Mouse (Mus musculus) CD4-positive, CD25-positive, alpha-beta regulatory T cell, adult 4 months (primary cell): ENCODE results near the gene Ccr1. TPM values are rescaled to one million over a fixed set of nuclear protein-coding genes. Genes with fewer than 3 reads are reported as not detected.
A peak's percentile ranks its signal among the peaks of the same experiment; 100 is the strongest.

Experiments used
- ATAC-seq: one replicate; pipeline ENCODE4 v1.8.0; 2017
- polyA plus RNA-seq, 2 experiments: library from polyadenylated mRNA; unstranded; fragments of 100-300 nt; shearing (Covaris generic); gene quantifications; one replicate each; pipeline ENCODE4 v1.2.1; 2017

The Ccr1 gene
- polyA plus RNA-seq, 2 experiments from 2014 or later: 0.89 to 0.98 TPM

GRCm38 (mm10) chr9:123953551-123953950, 14.9 kb downstream of the Ccr1 start:
- ATAC-seq: no peak

- no peak for ATAC-seq
Measured at GRCm38 (mm10) chr9:123951176-123951575, 17.3 kb downstream of the Ccr1 start.

GRCm38 (mm10) chr9:123949432-123949831, 19.1 kb downstream of the Ccr1 start:
- no peak for ATAC-seq

GRCm38 (mm10) chr9:123947815-123948214, 20.7 kb downstream of the Ccr1 start:
- ATAC-seq: peak; percentile 56

GRCm38 (mm10) chr9:123942025-123942424, 26.5 kb downstream of the Ccr1 start:
- ATAC-seq: no peak

GRCm38 (mm10) chr9:123941316-123941715, 27.2 kb downstream of the Ccr1 start:
- peak; percentile 54 for ATAC-seq

- ATAC-seq: no peak
Measured at GRCm38 (mm10) chr9:123940628-123941027, 27.9 kb downstream of the Ccr1 start.

- ATAC-seq: peak; percentile 37
Measured at GRCm38 (mm10) chr9:123940168-123940567, 28.3 kb downstream of the Ccr1 start.

- ATAC-seq: peak; percentile 12
Measured at GRCm38 (mm10) chr9:123937989-123938388, 30.5 kb downstream of the Ccr1 start.

GRCm38 (mm10) chr9:123936604-123937280, 31.8 kb downstream of the Ccr1 start:
- ATAC-seq: peak; percentile 64

- no peak for ATAC-seq
Measured at GRCm38 (mm10) chr9:123935776-123936175, 32.7 kb downstream of the Ccr1 start.

GRCm38 (mm10) chr9:123935346-123935745, 33.1 kb downstream of the Ccr1 start:
- peak; percentile 20 for ATAC-seq

GRCm38 (mm10) chr9:123933716-123934445, 34.6 kb downstream of the Ccr1 start:
- ATAC-seq: no peak

GRCm38 (mm10) chr9:123932911-123933675, 35.4 kb downstream of the Ccr1 start:
- no peak for ATAC-seq

- peak; percentile 22 for ATAC-seq
Measured at GRCm38 (mm10) chr9:123931761-123932700, 36.5 kb downstream of the Ccr1 start.

- no peak for ATAC-seq
Measured at GRCm38 (mm10) chr9:123930926-123931325, 37.6 kb downstream of the Ccr1 start.

- ATAC-seq: no peak
Measured at GRCm38 (mm10) chr9:123930476-123930875, 38.0 kb downstream of the Ccr1 start.

GRCm38 (mm10) chr9:123929936-123930335, 38.6 kb downstream of the Ccr1 start:
- ATAC-seq: no peak

GRCm38 (mm10) chr9:123928759-123929246, 39.7 kb downstream of the Ccr1 start:
- ATAC-seq: peak; percentile 46

- ATAC-seq: peak; percentile 28
Measured at GRCm38 (mm10) chr9:123928118-123928758, 40.3 kb downstream of the Ccr1 start.

GRCm38 (mm10) chr9:123927281-123927960, 41.1 kb downstream of the Ccr1 start:
- ATAC-seq: no peak
